Mouse (Mus musculus) kidney, embryonic 16.5 days (tissue): ENCODE results near the gene Aacs. TPM values are rescaled to one million over a fixed set of nuclear protein-coding genes. Genes with fewer than 3 reads are reported as not detected.

Experiments
- ATAC-seq: fragments of 200-750 bp; cut with Nextera tagmentation; 2 replicates; pipeline ENCODE4 v1.8.0; 2017; ENCODE audit warnings: moderate TSS enrichment; ENCODE audit not compliant: low FRiP score, low TSS enrichment
- H3K27ac ChIP-seq: fragments of 300-500 bp; sonication (generic); 2 replicates; pipeline ENCODE4 v1.5.1; 2014; ENCODE audit warnings: low read length
- H3K27me3 ChIP-seq: fragments of 300-500 bp; sonication (generic); 2 replicates; pipeline ENCODE4 v1.6.1; 2014; ENCODE audit warnings: low read length, control low read depth, mixed read lengths; ENCODE audit not compliant: insufficient read depth
- H3K36me3 ChIP-seq: fragments of 300-500 bp; sonication (generic); 2 replicates; pipeline ENCODE4 v1.6.1; 2014; ENCODE audit warnings: low read length, control low read depth, mixed read lengths; ENCODE audit not compliant: insufficient read depth
- H3K4me1 ChIP-seq: fragments of 300-500 bp; sonication (generic); 2 replicates; pipeline ENCODE4 v1.6.1; 2014; ENCODE audit warnings: low read length, control low read depth, mixed read lengths; ENCODE audit not compliant: insufficient read depth
- H3K4me2 ChIP-seq: fragments of 300-500 bp; sonication (generic); replicated peaks from 2 replicates; pipeline ENCODE4 v1.6.1; 2014; ENCODE audit warnings: low read depth, low read length
- H3K4me3 ChIP-seq: fragments of 300-500 bp; sonication (generic); 2 replicates; pipeline ENCODE4 v1.5.1; 2014; ENCODE audit warnings: mild to moderate bottlenecking, low read length
- H3K9ac ChIP-seq: fragments of 300-500 bp; sonication (generic); replicated peaks from 2 replicates; pipeline ENCODE4 v1.6.1; 2014; ENCODE audit warnings: low read length
- H3K9me3 ChIP-seq: fragments of 300-500 bp; sonication (generic); 2 replicates; pipeline ENCODE4 v1.6.1; 2016; ENCODE audit warnings: low read length, control low read depth
- WGBS: fragments of 180-500 bp; shearing (Covaris S2); extraction: QIAGEN DNeasy Blood & Tissue Kit; methylation state at CpG from one replicate; pipeline ENCODE4 v1.1.7; 2014; 5-methylcytosine and 5-hydroxymethylcytosine counted together
- polyA plus RNA-seq: library from polyadenylated mRNA; unstranded; fragments of >200 nt; fragmentation: Nextera tagmentation; extraction: Ambion mirVana; gene quantifications from 2 replicates; pipeline ENCODE4 v1.2.1, GENCODE M21; 2015

Aacs gene
- polyA plus RNA-seq, 1 experiment from 2014 or later: 41.1 TPM

- 55% methylated on average over 3 of the region's 3 CpGs for whole genome bisulfite sequencing
- no peaks in the 10 kb centered on the region for H3K9me3 ChIP-seq
- no peak for ATAC-seq
- H3K36me3 ChIP-seq: peaks cover 14% of the 10 kb centered on the region; the same call in 1 of the 2 replicates
- H3K4me2 ChIP-seq: no peak overlapping the region
- H3K4me1 ChIP-seq: peaks cover 2% of the 10 kb centered on the region; the same call in 1 of the 2 replicates
- H3K27me3 ChIP-seq: no peaks in the 10 kb centered on the region
- H3K27ac ChIP-seq: no peak overlapping the region
- no peak overlapping the region for H3K4me3 ChIP-seq
- no peak overlapping the region for H3K9ac ChIP-seq
Measured at GRCm38 (mm10) chr5:125502186-125502585, 26.6 kb downstream of the Aacs start.

DNA sequence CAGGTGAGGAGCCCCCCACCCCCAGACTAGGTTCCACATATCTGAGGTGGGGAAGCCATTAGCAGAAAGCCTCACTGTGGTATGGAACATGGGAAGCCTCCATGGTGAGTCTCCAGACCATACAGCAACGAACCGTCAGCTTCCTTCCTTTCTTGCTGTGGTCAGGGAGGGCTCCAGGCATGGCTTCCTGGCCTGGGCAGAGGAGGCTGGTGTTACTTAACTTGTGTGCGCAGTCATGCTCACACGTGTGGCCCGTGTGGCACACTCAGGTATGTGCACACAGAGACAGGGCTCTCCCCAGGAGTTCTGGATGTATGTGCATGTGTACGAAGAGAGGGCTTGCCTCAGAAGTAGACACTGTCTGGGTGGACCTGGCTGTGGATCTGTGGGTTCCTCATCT is 28.0 kb downstream of the Aacs start:
- ATAC-seq: no peak
- H3K4me1 ChIP-seq: peaks cover 2% of the 10 kb centered on the region; the same call in 1 of the 2 replicates
- H3K4me3 ChIP-seq: no peak overlapping the region
- H3K9ac ChIP-seq: no peak overlapping the region
- no peak overlapping the region for H3K27ac ChIP-seq
- peaks cover 19% of the 10 kb centered on the region for H3K36me3 ChIP-seq
- 93% methylated on average over 6 of the region's 6 CpGs for WGBS
- no peaks in the 10 kb centered on the region for H3K27me3 ChIP-seq
- H3K4me2 ChIP-seq: no peak overlapping the region
- H3K9me3 ChIP-seq: no peaks in the 10 kb centered on the region

- no peak for ATAC-seq
- peak overlapping the region; percentile 61 for H3K27ac ChIP-seq
- no peaks in the 10 kb centered on the region for H3K27me3 ChIP-seq
- H3K9ac ChIP-seq: no peak overlapping the region
- H3K36me3 ChIP-seq: peaks cover 28% of the 10 kb centered on the region
- H3K4me2 ChIP-seq: no peak overlapping the region
- no peaks in the 10 kb centered on the region for H3K9me3 ChIP-seq
- no peak overlapping the region for H3K4me3 ChIP-seq
- 37% methylated on average over 11 of the region's 11 CpGs for WGBS
- peaks cover 2% of the 10 kb centered on the region; the same call in 1 of the 2 replicates for H3K4me1 ChIP-seq
Measured at GRCm38 (mm10) chr5:125504692-125505091, 29.1 kb downstream of the Aacs start.

- Histone ChIP-seq H3K27ac (0 out of 2 replicates have a peak overlapping the region, but pooled peaks have one; percentile 39), H3K36me3 (peaks cover 33% of the 10 kb centered on the region), H3K9me3 (no peaks in the 10 kb centered on the region), H3K27me3 (no peaks in the 10 kb centered on the region), H3K4me3 (no peak overlapping the region), H3K9ac (no peak overlapping the region), H3K4me2 (no peak overlapping the region), H3K4me1 (peaks cover 2% of the 10 kb centered on the region; the same call in 1 of the 2 replicates)
- no peak; the same call in 1 of the 2 replicates for ATAC-seq
- WGBS: 64% methylated on average over 15 of the region's 15 CpGs
Measured at GRCm38 (mm10) chr5:125505968-125506367, 30.4 kb downstream of the Aacs start.

GRCm38 (mm10) chr5:125507582-125507981 is 32.0 kb downstream of the Aacs start:
- Histone ChIP-seq H3K9ac (no peak overlapping the region), H3K27ac (no peak overlapping the region), H3K27me3 (no peaks in the 10 kb centered on the region), H3K4me2 (no peak overlapping the region), H3K36me3 (peaks cover 45% of the 10 kb centered on the region), H3K4me1 (peaks cover 2% of the 10 kb centered on the region; the same call in 1 of the 2 replicates), H3K4me3 (no peak overlapping the region), H3K9me3 (no peaks in the 10 kb centered on the region)
- 90% methylated on average over 9 of the region's 9 CpGs for WGBS
- no peak for ATAC-seq

DNA sequence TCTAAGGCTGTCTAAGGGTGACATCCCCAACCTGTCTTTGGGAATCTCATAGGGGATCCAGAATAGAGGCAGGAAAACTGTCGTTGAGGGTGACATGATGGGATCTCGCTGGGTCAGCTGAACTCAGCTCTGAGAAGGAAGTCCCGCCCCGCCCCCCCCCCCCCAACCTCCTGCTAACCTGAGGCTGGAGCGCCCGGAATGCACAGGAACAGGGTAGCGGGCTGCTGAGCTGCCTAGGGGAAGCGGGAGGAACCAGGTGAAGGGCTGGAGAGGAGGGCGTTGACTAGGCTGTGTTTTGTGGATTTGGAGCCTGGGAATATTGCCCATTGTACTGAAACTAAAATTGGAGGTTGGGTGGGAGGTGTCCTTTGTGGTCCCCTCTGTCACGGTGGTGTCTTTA is 32.4 kb downstream of the Aacs start:
- WGBS: 93% methylated on average over 9 of the region's 10 CpGs
- no peak for ATAC-seq
- Histone ChIP-seq H3K27me3 (no peaks in the 10 kb centered on the region), H3K4me3 (no peak overlapping the region), H3K36me3 (peaks cover 45% of the 10 kb centered on the region), H3K9me3 (no peaks in the 10 kb centered on the region), H3K4me1 (peaks cover 2% of the 10 kb centered on the region; the same call in 1 of the 2 replicates), H3K9ac (no peak overlapping the region), H3K27ac (no peak overlapping the region), H3K4me2 (no peak overlapping the region)

DNA sequence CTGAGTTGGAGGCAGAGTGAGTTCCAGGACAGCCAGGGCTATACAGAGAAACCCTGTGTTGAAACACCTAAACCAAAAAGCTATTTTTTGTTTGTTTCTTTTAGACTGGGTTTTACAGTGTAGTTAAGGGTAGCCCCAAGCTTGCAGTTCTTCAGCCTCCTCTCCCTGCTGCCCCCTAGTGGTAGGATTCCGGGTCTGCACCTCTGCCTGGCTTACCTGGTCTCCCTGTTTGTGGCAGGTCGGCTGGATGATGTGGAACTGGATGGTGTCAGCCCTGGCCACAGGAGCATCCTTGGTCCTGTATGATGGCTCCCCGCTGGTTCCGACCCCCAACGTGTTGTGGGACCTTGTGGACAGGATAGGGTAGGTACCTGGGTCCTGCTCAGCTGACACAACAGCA is 33.9 kb downstream of the Aacs start:
- Histone ChIP-seq H3K27me3 (no peaks in the 10 kb centered on the region), H3K9me3 (no peaks in the 10 kb centered on the region), H3K4me2 (no peak overlapping the region), H3K27ac (no peak overlapping the region), H3K36me3 (peaks cover 53% of the 10 kb centered on the region), H3K4me1 (peaks cover 2% of the 10 kb centered on the region; the same call in 1 of the 2 replicates), H3K9ac (no peak overlapping the region), H3K4me3 (no peak overlapping the region)
- no peak for ATAC-seq
- WGBS: 53% methylated on average over 5 of the region's 5 CpGs

DNA sequence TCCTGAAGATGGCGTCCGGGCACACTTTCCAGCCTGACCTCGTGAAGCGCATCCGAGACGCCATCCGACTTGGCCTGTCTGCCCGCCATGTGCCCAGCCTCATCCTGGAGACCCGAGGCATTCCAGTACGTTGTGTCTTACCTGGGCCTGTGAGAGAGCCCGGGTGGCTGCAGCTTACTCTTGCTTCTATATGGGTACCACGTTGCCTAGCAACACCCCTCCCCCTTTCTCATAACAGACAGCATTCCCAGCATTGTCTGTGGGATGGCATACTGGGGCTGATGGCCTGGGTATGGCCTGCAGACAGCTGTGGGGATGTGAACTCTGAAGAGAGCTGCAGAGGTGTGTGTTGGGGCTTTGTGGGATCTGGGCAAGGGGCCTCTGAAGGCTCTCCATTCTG is 39.4 kb downstream of the Aacs start:
- Histone ChIP-seq H3K36me3 (peaks cover 54% of the 10 kb centered on the region), H3K9ac (no peak overlapping the region), H3K9me3 (no peaks in the 10 kb centered on the region), H3K27me3 (no peaks in the 10 kb centered on the region), H3K4me2 (no peak overlapping the region), H3K4me1 (no peaks in the 10 kb centered on the region; the same call in 1 of the 2 replicates), H3K27ac (no peak overlapping the region), H3K4me3 (no peak overlapping the region)
- no peak for ATAC-seq
- 94% methylated on average over 12 of the region's 12 CpGs for WGBS

DNA sequence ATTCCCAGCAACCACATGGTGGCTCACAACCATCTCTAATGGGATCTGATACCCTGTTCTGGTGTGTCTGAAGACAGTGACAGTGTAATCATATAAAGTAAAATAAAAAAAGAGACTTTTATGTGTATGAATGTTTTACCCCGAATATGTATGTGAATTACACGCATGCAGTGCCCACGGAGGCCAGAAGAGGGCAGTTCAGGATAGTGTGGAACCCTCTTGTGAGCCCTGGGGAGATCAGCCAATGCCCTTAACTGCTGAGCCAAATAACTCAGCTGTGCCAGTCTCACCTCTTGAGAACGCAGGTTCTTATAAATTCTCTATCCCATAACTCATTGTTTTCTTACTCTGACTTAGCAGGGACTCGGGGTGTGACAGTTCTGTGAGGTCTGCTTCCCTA is 43.0 kb downstream of the Aacs start:
- Histone ChIP-seq H3K4me2 (no peak overlapping the region), H3K27ac (no peak overlapping the region), H3K27me3 (no peaks in the 10 kb centered on the region), H3K4me3 (no peak overlapping the region), H3K36me3 (peaks cover 30% of the 10 kb centered on the region), H3K4me1 (no peaks in the 10 kb centered on the region; the same call in 1 of the 2 replicates), H3K9me3 (no peaks in the 10 kb centered on the region), H3K9ac (no peak overlapping the region)
- no peak for ATAC-seq
- WGBS: 63% methylated on average over 5 of the region's 5 CpGs

DNA sequence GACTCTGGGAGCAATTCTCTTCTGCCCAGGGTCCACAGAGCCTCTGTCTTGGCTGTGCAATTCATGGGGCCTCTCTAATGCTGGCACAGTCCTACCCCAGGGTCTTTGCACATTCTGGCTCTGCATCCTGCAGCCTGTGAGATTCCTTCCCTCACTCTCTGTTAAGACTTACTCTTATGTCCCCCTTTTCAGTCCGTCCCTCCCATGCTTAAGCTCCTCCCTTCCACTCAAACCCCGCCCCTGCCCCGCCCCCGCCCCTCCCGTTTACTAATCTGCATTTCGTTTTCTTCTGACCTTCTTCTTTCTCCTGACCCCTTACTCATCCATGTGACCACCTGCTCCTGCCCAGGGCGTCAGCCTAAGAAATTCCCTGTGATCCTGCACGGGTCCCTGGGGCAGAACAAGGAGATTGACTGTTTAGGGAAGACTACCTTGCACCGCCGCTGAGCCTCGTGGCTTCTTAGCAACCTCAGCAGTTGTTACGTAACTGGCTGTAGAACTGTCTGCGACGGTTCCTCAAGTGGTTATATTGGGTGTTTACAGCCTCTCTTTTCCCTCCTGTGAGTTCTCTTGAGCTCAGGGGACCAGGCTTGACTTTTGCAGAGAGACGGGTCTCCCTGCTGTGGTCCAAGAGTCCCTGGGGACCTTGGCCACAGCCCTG is 45.4 kb downstream of the Aacs start:
- H3K27ac ChIP-seq: no peak overlapping the region
- no peaks in the 10 kb centered on the region; the same call in 1 of the 2 replicates for H3K4me1 ChIP-seq
- 18% methylated on average over 15 of the region's 15 CpGs for WGBS
- peaks cover 2% of the 10 kb centered on the region; the same call in 1 of the 2 replicates for H3K9me3 ChIP-seq
- no peak overlapping the region for H3K4me3 ChIP-seq
- ATAC-seq: no peak
- 0 out of 2 replicates have a peak overlapping the region, but pooled peaks have one; percentile 3 for H3K4me2 ChIP-seq
- H3K9ac ChIP-seq: no peak overlapping the region
- peaks cover 8% of the 10 kb centered on the region for H3K36me3 ChIP-seq
- no peaks in the 10 kb centered on the region for H3K27me3 ChIP-seq
